Mouse (Mus musculus): Measurements from ENCODE around the gene Fgf3.

DNA sequence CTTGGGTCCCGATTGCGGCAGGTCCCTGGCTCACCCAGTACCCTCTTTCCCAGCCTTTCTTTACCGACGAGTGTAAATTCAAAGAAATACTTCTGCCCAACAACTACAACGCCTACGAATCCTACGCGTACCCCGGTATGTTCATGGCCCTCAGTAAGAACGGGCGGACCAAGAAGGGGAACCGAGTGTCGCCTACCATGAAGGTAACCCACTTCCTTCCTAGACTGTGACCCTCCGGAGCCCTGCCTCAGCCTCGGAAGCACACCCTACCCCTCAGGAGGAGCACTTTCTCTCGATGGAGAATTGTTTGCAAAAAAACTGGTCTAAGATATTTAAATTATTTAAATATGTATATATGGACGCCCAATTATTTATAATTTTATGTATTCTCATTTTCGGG is 24.8 kb downstream of the Fgf3 start:
- no peak for TF ChIP-seq CTCF (IDR thresholded peaks at IDR 0.05; ENCODE audit: extremely low read depth, insufficient read length, insufficient replicate concordance, low read depth, low read length)
- TF ChIP-seq POLR2A (IDR thresholded peaks at IDR 0.05; ENCODE audit: low read depth, low read length) = no peak

Measured in small intestine, adult 2 months (tissue).